Mouse (Mus musculus) cerebellum, adult (tissue): ENCODE data around the gene Ptprt.

ENCODE experiments used
- ATAC-seq: cut with Nextera tagmentation; 2 replicates; pipeline ENCODE4 v1.9.2; 2017; ENCODE audit warnings: mild to moderate bottlenecking, moderate library complexity, mixed read lengths; ENCODE audit not compliant: insufficient number of reproducible peaks, low FRiP score, low TSS enrichment

The Ptprt gene

DNA sequence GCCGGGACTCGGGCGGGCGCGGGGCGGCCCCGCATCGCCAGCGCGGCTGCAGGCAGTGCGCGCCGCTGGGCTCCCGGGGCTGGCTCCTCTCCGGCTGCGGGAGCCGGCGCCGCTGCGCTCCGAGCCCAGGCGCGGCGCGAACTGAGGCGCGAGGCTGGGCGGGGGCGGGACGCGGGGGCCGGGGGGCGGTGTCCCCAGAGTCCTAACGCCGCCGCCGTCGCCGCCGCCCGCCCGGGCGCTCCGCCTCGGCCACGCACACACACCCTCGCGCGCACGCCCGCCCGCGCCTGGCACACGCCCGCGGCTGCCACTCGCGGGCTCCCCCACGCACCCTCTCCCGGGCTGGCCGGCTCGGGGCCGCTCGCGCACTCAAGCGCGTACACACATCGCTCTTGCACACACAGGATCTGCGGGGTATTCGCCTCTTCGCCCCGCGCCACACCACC, at the start of gene Ptprt:
Gene Ptprt (minus strand): TSS at position 207 of the 446 bp plus-strand sequence.
- 0 out of 2 replicates have a peak, but pooled peaks have one; percentile 45 for ATAC-seq

DNA sequence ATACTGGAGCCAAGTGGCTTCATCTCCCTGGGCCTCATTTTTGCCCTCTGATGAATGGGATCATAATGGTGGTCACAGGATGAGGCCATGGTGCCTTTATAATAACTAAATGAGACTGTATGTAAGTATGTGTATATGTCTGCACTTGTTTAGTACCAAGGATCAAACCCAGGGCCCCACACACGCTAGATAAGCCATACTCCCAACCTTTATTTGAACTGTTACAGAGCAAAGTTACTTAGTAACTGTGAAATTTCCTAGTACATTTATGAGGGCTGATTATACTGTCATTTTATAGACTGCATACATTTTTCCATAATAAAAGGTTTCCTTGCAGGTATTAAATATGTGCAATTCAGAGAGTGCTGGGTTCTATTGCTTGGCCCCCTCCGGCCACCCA, 49.5 kb upstream of the Ptprt start:
- no peak for ATAC-seq

- no peak for ATAC-seq
These were observed 38.7 kb upstream of the Ptprt start for GRCm38 (mm10) chr2:162699691-162700090.

- no peak for ATAC-seq
These were observed 38.1 kb upstream of the Ptprt start for GRCm38 (mm10) chr2:162699036-162699435.

- ATAC-seq: no peak
These were observed 37.1 kb upstream of the Ptprt start for GRCm38 (mm10) chr2:162698068-162698467.

DNA sequence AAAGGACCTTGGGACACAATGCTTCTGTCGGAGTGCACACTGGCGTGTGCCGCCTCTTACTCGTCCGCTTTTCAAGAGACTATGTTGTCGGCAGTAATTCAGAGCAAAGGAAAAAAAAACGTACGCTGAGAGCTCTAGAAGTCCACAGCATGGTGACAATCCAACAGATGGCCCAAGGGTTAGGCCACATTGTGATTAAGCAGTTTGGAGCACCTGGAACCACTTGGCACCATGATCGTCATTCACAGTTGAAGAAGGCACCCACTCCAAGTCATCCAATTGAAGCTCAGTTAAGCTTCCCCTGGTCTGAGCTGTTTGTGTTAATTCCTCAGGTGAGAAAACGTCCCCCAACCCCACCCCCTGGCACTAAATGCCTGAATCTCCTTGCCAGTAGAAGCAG, 36.2 kb upstream of the Ptprt start:
- ATAC-seq: no peak; the same call in 1 of the 2 replicates

DNA sequence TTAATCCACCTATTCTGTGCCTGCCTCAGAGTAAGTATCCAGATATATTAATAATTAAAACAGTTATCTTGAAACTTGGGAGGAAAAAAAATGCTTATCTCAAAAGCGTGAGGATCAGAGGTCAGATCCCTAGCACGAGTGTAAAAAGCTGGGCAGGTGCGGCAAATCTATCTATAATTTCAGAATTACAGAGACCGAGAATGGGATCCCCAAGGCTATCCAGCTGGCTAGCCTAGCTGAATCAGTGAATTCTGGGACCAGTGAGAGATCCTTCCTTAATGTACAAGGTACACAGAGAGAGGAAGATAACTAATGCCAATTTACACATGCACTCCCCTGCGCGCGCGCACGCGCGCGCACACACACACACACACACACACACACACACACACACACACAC, 31.2 kb upstream of the Ptprt start:
- no peak for ATAC-seq

DNA sequence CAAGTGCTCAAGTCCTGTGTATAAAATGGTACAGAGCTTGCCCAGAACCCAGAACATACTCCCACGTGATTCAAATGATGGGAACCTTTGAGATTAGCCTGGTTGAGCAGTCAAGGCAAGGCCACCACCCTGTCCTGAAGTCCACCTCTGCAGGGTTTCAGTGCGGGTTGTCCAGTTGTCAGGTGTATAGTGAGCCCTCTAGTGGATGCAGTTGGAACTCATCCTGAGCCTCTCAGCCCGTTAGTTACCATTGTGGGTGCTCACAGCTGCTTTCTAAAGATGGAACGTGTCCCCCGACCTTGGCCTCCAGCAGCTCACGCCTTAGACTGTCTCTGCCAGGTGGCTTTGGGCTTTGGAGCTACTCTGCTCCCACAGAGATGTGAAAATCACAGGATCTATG, 21.7 kb upstream of the Ptprt start:
- ATAC-seq: peak; percentile 56

DNA sequence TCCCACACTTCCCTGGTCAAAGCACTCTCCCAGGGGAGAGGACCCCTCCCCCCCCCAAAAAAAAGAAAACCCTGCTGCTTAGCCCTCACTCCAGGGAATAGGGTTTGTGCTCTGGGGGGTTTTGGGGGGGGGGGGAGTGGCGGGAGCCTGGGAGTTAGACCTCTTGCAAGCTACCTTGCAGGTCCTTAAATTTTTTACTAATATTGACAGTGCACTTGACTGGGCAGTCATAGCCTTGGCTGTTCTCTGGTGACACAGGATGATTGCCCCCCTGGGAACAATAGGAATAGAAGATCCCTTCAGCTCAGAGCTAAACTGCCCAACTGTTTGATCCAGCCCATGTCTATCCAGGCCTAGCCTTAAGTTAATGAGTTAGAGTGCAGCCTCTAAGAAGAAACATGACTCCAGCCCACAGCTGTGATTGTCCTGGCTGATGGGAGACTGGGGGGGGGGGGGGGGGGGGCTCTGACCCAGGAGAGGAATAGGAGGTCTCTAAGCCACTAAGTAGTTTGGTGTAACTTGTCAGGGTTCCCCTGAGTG, 1.6 kb upstream of the Ptprt start:
- no peak for ATAC-seq

DNA sequence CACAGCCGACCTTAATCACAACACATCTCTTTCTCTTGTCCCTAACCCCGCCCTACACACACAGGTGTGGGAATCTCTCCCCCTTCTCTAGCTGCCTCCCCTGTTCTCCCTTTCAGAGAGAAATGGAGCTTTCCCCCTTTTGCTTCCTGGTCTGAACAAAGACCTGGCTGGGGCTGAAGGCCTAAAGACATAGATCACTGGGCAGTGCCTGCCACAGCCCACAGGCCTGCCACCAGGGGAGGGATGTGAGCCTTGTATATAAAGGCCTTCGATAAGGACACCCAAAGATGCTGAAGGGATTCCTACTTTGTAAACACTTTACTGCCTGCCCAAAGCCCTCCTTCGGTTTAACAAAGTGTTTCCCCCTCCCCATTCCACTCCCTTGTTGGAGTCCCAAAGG, 786 bp upstream of the Ptprt start:
- no peak for ATAC-seq

GRCm38 (mm10) chr2:162660231-162660940, 561 bp downstream of the Ptprt start:
- ATAC-seq: peak; percentile 22; the same call in 1 of the 2 replicates

- no peak for ATAC-seq
These were observed 1.9 kb downstream of the Ptprt start for GRCm38 (mm10) chr2:162658997-162659396.

DNA sequence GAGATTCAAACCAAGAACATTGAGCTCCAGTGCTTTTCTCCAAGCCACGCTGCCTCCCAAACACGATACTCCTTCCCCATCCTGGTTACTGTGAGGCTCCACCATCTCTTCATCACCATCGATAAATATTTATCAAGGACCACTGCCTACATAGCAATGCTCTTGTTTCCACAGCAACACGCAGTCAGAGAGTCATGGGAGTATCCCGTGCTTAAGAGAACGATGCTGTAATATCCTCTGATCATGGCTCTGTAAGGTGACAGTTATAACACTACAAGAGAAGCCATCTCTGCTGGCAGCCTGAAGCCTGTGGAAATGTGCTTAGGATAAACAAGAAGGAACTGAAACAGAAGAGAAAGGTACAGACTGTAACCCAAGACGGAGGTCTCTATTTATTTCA, 3.4 kb downstream of the Ptprt start:
- no peak for ATAC-seq

DNA sequence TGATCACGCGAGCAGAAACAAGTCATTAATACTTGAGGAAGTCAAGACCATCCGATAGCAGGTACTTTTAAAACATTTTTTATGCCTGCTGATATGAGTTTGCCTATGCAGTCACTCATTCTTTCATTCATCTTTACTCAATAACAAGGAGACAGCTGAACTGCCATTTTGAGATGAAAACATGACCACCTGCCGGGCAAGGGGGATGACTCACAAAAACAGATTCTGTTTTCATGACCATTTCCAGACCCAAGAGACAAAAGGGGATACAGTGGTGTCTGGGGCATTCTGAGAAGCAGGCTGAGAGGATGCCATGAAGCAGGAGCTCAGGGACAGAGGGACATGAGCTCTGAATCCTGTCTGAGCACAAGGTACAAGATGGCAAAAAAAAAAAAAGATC, 6.5 kb downstream of the Ptprt start:
- no peak for ATAC-seq

DNA sequence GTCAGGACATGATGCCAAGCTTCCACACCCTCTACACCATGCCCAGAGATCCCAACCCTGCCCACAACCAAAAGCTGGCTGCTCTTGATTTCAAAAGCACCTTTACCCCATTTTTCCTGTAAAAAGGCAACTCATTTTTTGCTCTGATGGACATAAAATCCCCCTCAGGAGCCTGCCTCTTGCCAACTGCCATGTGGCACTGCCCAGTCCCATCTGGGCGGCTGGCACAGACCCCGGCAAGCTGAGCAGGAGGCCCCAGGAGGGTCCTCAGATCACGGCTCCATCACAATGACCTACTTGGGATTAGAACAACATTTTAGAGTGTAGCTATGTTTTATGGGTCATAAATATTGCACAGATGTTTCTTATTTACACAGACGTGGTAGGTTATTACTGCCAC, 22.3 kb downstream of the Ptprt start:
- ATAC-seq: peak; percentile 85

DNA sequence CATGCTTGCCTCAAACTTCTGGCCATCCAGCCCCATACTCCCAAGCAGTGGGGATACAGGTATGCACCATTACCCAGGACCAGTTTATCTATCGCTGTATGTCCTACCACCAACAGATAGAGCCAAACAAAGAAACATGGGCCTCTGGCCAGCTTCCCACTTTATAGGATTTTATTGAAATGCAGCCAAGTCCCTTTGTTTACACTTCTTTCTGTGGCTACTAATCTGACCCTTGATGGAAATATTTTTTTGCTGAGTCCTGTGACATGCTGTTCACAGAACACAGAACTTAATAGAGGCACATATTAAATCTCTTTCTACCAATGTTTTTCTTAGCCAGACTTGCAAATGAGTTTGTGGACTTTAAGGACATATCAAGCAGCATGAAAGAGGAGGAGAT, 23.4 kb downstream of the Ptprt start:
- no peak for ATAC-seq

DNA sequence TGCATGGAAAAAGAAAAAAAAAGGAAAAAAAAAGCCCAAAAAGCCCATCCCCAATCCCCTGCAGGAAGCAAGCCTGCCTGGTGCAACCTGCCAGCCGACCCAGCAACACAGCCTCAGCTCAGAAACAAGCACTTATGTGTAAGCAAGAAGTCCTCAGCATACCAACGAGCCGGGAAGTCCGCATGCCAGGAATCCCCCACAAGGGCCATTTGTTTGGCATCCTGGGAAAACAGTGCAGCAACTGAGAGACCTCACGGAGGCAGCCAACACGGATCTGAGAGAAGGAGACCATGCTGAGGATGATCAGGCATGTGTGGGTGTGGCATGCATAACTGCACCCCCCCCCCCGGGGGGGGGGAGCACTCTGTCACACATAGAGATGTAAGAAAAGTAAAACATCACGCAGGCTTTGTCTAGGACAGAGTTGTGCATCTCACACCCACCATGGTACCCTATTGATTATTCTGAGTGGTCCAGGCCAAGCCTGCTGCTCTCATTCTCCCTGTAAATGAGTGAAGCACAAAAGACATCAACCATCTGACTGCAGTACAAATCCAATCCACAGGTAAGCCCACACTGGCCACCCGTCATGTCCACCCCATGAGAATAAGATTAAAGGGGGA, 24.4 kb downstream of the Ptprt start:
- no peak for ATAC-seq

DNA sequence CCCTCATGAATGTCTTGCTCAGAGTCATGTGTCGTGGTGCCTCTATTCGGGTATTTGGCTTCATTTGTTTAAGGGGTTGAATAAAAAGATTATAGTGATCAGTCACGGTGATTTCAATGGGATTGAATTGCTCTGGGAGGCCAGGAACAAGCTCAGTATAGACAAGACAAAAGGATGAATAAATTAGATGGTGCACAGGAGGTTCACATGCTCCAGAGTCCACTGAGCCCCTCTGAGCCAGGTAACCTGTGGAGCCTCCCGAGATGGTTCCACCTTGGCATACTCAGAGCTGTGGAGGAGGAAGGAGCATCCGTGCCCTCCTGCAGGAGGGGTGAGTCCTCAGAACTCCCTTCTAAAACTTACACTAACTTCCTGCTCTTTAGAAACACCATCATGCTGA, 26.0 kb downstream of the Ptprt start:
- ATAC-seq: no peak

DNA sequence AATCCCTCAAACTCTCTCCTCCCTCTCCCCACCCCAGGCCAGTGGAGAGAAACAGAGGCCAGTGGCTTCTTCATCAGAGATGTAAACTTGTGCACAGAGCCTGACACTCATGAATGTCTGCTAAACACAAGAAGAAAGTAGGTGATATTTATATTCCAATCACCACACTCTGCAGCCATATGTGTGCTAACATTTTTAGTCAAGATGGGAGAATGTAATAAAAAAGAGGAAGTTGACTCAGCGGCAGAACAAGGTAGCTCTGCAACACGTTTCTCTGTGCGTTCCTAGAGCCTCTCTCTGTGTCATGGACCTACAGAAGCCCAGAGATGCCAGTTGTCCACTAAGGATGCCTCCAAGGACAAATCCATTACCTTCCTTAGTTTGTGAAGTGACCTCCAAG, 34.9 kb downstream of the Ptprt start:
- no peak for ATAC-seq

DNA sequence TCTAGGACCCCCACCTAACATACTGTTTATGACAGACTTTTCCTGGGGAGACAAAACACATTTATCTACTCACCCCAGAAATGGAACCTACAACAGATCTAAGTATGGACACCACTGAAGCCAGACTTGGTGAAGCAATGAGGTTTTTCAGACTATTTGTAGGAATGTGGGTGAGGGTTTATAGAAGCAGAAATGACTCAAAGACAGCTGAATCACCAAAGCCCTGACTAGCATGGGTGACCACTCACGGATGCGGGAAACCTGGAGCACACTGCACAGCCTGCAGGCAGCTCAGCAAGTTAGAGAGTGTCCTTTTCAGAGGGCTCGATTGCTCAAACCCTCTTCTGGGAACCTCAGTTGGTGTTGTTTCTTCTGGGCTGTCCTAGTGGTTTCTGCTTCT, 36.2 kb downstream of the Ptprt start:
- ATAC-seq: no peak

DNA sequence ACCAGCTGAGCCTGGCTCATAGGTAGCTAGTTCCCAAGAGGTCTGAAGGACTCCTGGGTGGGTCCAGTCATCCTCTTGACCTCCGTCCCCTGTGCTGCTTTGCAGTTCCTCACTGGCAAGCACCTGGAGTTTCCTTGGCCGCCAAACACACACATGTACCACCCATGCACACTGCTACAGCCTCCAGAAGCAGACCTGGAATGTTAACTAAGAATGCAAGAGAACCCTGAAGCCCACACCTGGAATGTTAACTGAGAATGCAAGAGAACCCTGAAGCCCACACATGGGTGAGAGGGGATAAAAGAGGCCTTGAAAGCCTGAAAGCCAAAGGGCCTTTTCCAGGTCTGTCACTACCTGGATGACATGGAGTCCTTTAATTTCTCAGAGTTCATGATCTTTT, 46.7 kb downstream of the Ptprt start:
- ATAC-seq: no peak

GRCm38 (mm10) chr2:162613480-162613879, 47.5 kb downstream of the Ptprt start:
- 0 out of 2 replicates have a peak, but pooled peaks have one; percentile 20 for ATAC-seq
